Mouse (Mus musculus): ENCODE measurements at regions not wholly inside any gene's neighbourhood (a gene's known extent, or its start where the extent isn't known, plus 50 kb on each side); places are given as distances from the start of the nearest gene placed in this dataset.

GRCm38 (mm10) chr9:46739341-46739740, 259.2 kb upstream of the Gm4791 start:
- ATAC-seq (ENCODE audit: insufficient number of reproducible peaks, low FRiP score, low TSS enrichment): no peak

GRCm38 (mm10) chr9:46738634-46739033, 259.9 kb upstream of the Gm4791 start:
- no peak for ATAC-seq (ENCODE audit: insufficient number of reproducible peaks, low FRiP score, low TSS enrichment)

- no peak for ATAC-seq (ENCODE audit: insufficient number of reproducible peaks, low FRiP score, low TSS enrichment)
These were observed 260.5 kb upstream of the Gm4791 start for GRCm38 (mm10) chr9:46738056-46738455.

- no peak for ATAC-seq (ENCODE audit: insufficient number of reproducible peaks, low FRiP score, low TSS enrichment)
These were observed 261.1 kb upstream of the Gm4791 start for GRCm38 (mm10) chr9:46737446-46737845.

GRCm38 (mm10) chr9:46736232-46736631, 262.3 kb upstream of the Gm4791 start:
- ATAC-seq (ENCODE audit: insufficient number of reproducible peaks, low FRiP score, low TSS enrichment): no peak

GRCm38 (mm10) chr9:46735664-46736067, 262.9 kb upstream of the Gm4791 start:
- ATAC-seq (ENCODE audit: insufficient number of reproducible peaks, low FRiP score, low TSS enrichment): peak; percentile 72

GRCm38 (mm10) chr9:46728465-46728864, 270.1 kb upstream of the Gm4791 start:
- ATAC-seq (ENCODE audit: insufficient number of reproducible peaks, low FRiP score, low TSS enrichment): no peak

GRCm38 (mm10) chr9:46724231-46724630, 274.3 kb upstream of the Gm4791 start:
- ATAC-seq (ENCODE audit: insufficient number of reproducible peaks, low FRiP score, low TSS enrichment): no peak

GRCm38 (mm10) chr9:46713415-46713814, 285.1 kb upstream of the Gm4791 start:
- no peak for ATAC-seq (ENCODE audit: insufficient number of reproducible peaks, low FRiP score, low TSS enrichment)

GRCm38 (mm10) chr9:46704151-46704905, 294.2 kb upstream of the Gm4791 start:
- no peak for ATAC-seq (ENCODE audit: insufficient number of reproducible peaks, low FRiP score, low TSS enrichment)

- no peak for ATAC-seq (ENCODE audit: insufficient number of reproducible peaks, low FRiP score, low TSS enrichment)
These were observed 294.9 kb upstream of the Gm4791 start for GRCm38 (mm10) chr9:46703674-46704073.

GRCm38 (mm10) chr9:46702901-46703636, 295.5 kb upstream of the Gm4791 start:
- no peak for ATAC-seq (ENCODE audit: insufficient number of reproducible peaks, low FRiP score, low TSS enrichment)

- no peak for ATAC-seq (ENCODE audit: insufficient number of reproducible peaks, low FRiP score, low TSS enrichment)
These were observed 296.3 kb upstream of the Gm4791 start for GRCm38 (mm10) chr9:46702053-46702900.

GRCm38 (mm10) chr9:46696171-46696570, 302.4 kb upstream of the Gm4791 start:
- no peak for ATAC-seq (ENCODE audit: insufficient number of reproducible peaks, low FRiP score, low TSS enrichment)

GRCm38 (mm10) chr9:46689331-46689730, 309.2 kb upstream of the Gm4791 start:
- ATAC-seq (ENCODE audit: insufficient number of reproducible peaks, low FRiP score, low TSS enrichment): no peak

- ATAC-seq (ENCODE audit: insufficient number of reproducible peaks, low FRiP score, low TSS enrichment): no peak
These were observed 314.3 kb upstream of the Gm4791 start for GRCm38 (mm10) chr9:46684113-46684850.

- ATAC-seq (ENCODE audit: insufficient number of reproducible peaks, low FRiP score, low TSS enrichment): no peak
These were observed 326.5 kb upstream of the Gm4791 start for GRCm38 (mm10) chr9:46672050-46672449.

- ATAC-seq (ENCODE audit: insufficient number of reproducible peaks, low FRiP score, low TSS enrichment): no peak
These were observed 334.6 kb upstream of the 4931429L15Rik start for GRCm38 (mm10) chr9:46654422-46654821.

GRCm38 (mm10) chr9:46647238-46647922, 327.6 kb upstream of the 4931429L15Rik start:
- ATAC-seq (ENCODE audit: insufficient number of reproducible peaks, low FRiP score, low TSS enrichment): no peak

- no peak for ATAC-seq (ENCODE audit: insufficient number of reproducible peaks, low FRiP score, low TSS enrichment)
These were observed 325.7 kb upstream of the 4931429L15Rik start for GRCm38 (mm10) chr9:46645469-46645884.
